Mouse (Mus musculus) liver, postnatal 0 days (tissue): ENCODE results near the gene Zfp263.

Experiments
- CTCF ChIP-seq: sonication (generic); IDR thresholded peaks from 2 replicates; pipeline ENCODE4 v1.5.1; 2016; ENCODE audit warnings: antibody characterized with exemption, low read depth
- EP300 ChIP-seq: IDR thresholded peaks from 2 replicates; pipeline ENCODE4 v1.6.1; 2016; ENCODE audit warnings: antibody characterized with exemption, low read depth, mild to moderate bottlenecking

DNA sequence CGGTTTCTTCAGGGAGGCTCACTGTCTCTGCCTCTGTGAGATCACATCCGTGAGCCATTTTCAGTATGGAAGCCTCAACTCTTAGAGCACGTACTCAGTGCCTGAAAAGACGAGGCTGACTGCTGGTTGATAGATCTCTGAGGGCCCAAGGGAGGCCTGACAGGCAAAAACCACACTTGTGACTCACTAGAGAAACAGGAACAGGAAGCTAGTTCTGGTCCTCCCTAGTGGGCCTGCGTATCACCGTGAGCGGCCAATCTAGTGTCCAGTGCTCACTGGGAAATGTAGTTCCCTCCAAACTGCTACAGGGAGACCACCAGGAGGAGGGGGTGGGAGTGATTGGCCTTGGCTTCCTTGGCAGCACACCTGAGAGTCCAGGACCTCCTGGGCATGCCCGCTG lies 44.6 kb upstream of the Zfp263 start:
- TF ChIP-seq CTCF: no peak
- TF ChIP-seq EP300: no peak
